Mouse (Mus musculus): ENCODE measurements at regions not wholly inside any gene's neighbourhood (a gene's known extent, or its start where the extent isn't known, plus 50 kb on each side); places are given as distances from the start of the nearest gene placed in this dataset.

DNA sequence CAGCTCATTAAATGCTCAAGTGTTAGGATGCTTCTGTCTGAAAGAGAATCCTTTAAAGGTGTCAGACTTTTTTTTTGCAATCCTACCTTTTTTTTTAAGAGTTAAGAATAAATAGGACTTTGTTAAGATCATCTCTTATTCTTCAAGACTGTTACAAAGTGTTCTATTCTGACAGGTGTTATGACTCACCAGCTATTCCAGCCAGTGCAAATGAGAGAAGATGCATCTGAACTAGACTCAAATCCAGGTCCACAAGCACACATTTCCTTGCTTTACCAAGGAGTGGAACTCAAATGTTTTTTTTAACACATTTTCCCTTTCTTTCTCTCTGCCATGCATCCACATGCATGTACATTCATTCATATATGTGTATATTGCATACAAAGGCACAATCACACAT is 98.4 kb upstream of the Atp10a start:
- no peak overlapping the region for H3K4me3 ChIP-seq (ENCODE audit: control insufficient read depth, insufficient read depth, low read length)
- H3K27ac ChIP-seq (ENCODE audit: control insufficient read depth, insufficient read depth, low read length) = no peak overlapping the region
- DNase-seq = no peak
- H3K4me1 ChIP-seq (replicated peaks; ENCODE audit: control insufficient read depth, insufficient read depth, low read length) = no peaks in the 10 kb centered on the region
- TF ChIP-seq CTCF (IDR thresholded peaks at IDR 0.05; ENCODE audit: borderline replicate concordance, control insufficient read depth, extremely low read depth, insufficient read depth, low read length, poor library complexity) = no peak
- TF ChIP-seq POLR2A (IDR thresholded peaks at IDR 0.05; ENCODE audit: control insufficient read depth, extremely low read depth, insufficient read depth, low read length, poor library complexity) = no peak
- H3K27me3 ChIP-seq (ENCODE audit: control insufficient read depth, insufficient read depth, low read length) = no peaks in the 10 kb centered on the region
- no peaks in the 10 kb centered on the region for H3K36me3 ChIP-seq (ENCODE audit: control insufficient read depth, insufficient read depth, low read length)

GRCm38 (mm10) chr7:58568807-58569206 is 87.2 kb upstream of the Atp10a start:
- peak; percentile 19 for DNase-seq
- Histone ChIP-seq H3K4me3 (ENCODE audit: control insufficient read depth, insufficient read depth, low read length) (no peak overlapping the region), H3K27ac (ENCODE audit: control insufficient read depth, insufficient read depth, low read length) (peak overlapping the region; percentile 57; the same call in 1 of the 2 replicates), H3K36me3 (ENCODE audit: control insufficient read depth, insufficient read depth, low read length) (no peaks in the 10 kb centered on the region), H3K4me1 (replicated peaks; ENCODE audit: control insufficient read depth, insufficient read depth, low read length) (peaks cover 11% of the 10 kb centered on the region), H3K27me3 (ENCODE audit: control insufficient read depth, insufficient read depth, low read length) (no peaks in the 10 kb centered on the region)
- WGBS = 0% methylated on average over 2 of the region's 2 CpGs
- TF ChIP-seq CTCF (IDR thresholded peaks at IDR 0.05; ENCODE audit: borderline replicate concordance, control insufficient read depth, extremely low read depth, insufficient read depth, low read length, poor library complexity) = no peak
- TF ChIP-seq POLR2A (IDR thresholded peaks at IDR 0.05; ENCODE audit: control insufficient read depth, extremely low read depth, insufficient read depth, low read length, poor library complexity) = no peak

GRCm38 (mm10) chr7:58584241-58584820 is 71.6 kb upstream of the Atp10a start:
- TF ChIP-seq POLR2A (IDR thresholded peaks at IDR 0.05; ENCODE audit: control insufficient read depth, extremely low read depth, insufficient read depth, low read length, poor library complexity) (no peak), CTCF (IDR thresholded peaks at IDR 0.05; ENCODE audit: borderline replicate concordance, control insufficient read depth, extremely low read depth, insufficient read depth, low read length, poor library complexity) (no peak)
- WGBS = 15% methylated on average over 4 of the region's 4 CpGs
- DNase-seq = peak; percentile 74

DNA sequence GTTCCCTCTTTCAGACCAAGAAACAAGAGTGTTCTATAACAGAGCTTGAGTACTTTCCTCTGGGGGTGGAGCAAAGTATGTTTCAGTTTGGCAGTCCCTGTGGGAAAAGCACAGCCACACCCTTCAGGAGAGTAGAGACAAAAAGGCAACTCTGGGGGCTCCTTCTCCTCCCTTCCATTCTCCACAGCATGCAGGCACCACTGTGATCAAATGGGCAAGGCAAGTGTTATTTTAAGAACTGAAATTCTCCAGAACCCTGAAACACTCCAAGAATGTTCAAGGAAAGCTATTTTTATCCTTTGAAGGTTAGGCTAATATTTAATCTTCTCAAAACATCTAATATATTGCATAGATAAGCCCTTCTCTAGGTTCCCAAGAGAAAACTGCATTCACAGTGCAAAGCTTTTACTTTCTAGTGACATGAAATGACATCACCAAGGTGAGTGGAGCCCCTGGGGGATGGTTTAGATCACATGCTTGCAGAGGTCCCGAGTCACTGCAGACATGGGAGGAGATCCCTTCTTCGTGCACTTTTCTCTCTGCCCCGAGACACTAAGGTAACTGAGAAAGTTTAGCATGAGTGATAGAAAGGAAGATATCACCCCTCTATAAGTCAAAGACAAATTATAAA is 70.2 kb upstream of the Atp10a start:
- no peaks in the 10 kb centered on the region for H3K36me3 ChIP-seq (ENCODE audit: control insufficient read depth, insufficient read depth, low read length)
- no peak overlapping the region for H3K27ac ChIP-seq (ENCODE audit: control insufficient read depth, insufficient read depth, low read length)
- no peaks in the 10 kb centered on the region; the same call in 1 of the 2 replicates for H3K4me1 ChIP-seq (replicated peaks; ENCODE audit: control insufficient read depth, insufficient read depth, low read length)
- DNase-seq = no peak
- no peaks in the 10 kb centered on the region for H3K27me3 ChIP-seq (ENCODE audit: control insufficient read depth, insufficient read depth, low read length)
- WGBS = 83% methylated on average over 3 of the region's 3 CpGs
- H3K4me3 ChIP-seq (ENCODE audit: control insufficient read depth, insufficient read depth, low read length) = no peak overlapping the region
- TF ChIP-seq POLR2A (IDR thresholded peaks at IDR 0.05; ENCODE audit: control insufficient read depth, extremely low read depth, insufficient read depth, low read length, poor library complexity) (no peak), CTCF (IDR thresholded peaks at IDR 0.05; ENCODE audit: borderline replicate concordance, control insufficient read depth, extremely low read depth, insufficient read depth, low read length, poor library complexity) (no peak)

More at GRCm38 (mm10) chr7:58584241-58584820, 71.6 kb upstream of the Atp10a start:
- no peaks in the 10 kb centered on the region for H3K27me3 ChIP-seq (ENCODE audit: control insufficient read depth, insufficient read depth, low read length)
- H3K4me3 ChIP-seq (ENCODE audit: control insufficient read depth, insufficient read depth, low read length) = no peak overlapping the region
- H3K36me3 ChIP-seq (ENCODE audit: control insufficient read depth, insufficient read depth, low read length) = no peaks in the 10 kb centered on the region
- H3K27ac ChIP-seq (ENCODE audit: control insufficient read depth, insufficient read depth, low read length) = no peak overlapping the region
- H3K4me1 ChIP-seq (replicated peaks; ENCODE audit: control insufficient read depth, insufficient read depth, low read length) = no peaks in the 10 kb centered on the region; the same call in 1 of the 2 replicates

- Histone ChIP-seq H3K4me1 (replicated peaks; ENCODE audit: control insufficient read depth, insufficient read depth, low read length) (no peaks in the 10 kb centered on the region), H3K27ac (ENCODE audit: control insufficient read depth, insufficient read depth, low read length) (no peak overlapping the region), H3K36me3 (ENCODE audit: control insufficient read depth, insufficient read depth, low read length) (no peaks in the 10 kb centered on the region), H3K4me3 (ENCODE audit: control insufficient read depth, insufficient read depth, low read length) (no peak overlapping the region), H3K27me3 (ENCODE audit: control insufficient read depth, insufficient read depth, low read length) (no peaks in the 10 kb centered on the region)
- no peak for DNase-seq
- no peak for TF ChIP-seq CTCF (IDR thresholded peaks at IDR 0.05; ENCODE audit: borderline replicate concordance, control insufficient read depth, extremely low read depth, insufficient read depth, low read length, poor library complexity)
- TF ChIP-seq POLR2A (IDR thresholded peaks at IDR 0.05; ENCODE audit: control insufficient read depth, extremely low read depth, insufficient read depth, low read length, poor library complexity) = no peak
- 92% methylated on average over 1 of the region's 1 CpGs for WGBS
These were observed 60.0 kb upstream of the Atp10a start for GRCm38 (mm10) chr7:58595951-58596350.

Measured in thymus, adult 2 months (tissue).